Mouse (Mus musculus) left cerebral cortex, adult 18-20 months (tissue): ENCODE results near the gene Fam155a. TPM values are rescaled to one million over a fixed set of nuclear protein-coding genes. Genes with fewer than 3 reads are reported as not detected.
A peak's percentile ranks its signal among the peaks of the same experiment; 100 is the strongest.

Experiments
- DNase-seq, 2 experiments: peaks; one replicate each; pipeline ENCODE4 v3.0.0; 2021 to 2022; ENCODE audit warnings: low spot score in 2 of 2, mixed read lengths in 1 of 2
- total RNA-seq, 2 experiments: library from RNA; stranded (reverse); gene quantifications; 2 replicates each; pipeline ENCODE4 v1.2.3; 2021

Fam155a gene
- total RNA-seq, 2 experiments from 2014 or later = 101 to 105 TPM

DNA sequence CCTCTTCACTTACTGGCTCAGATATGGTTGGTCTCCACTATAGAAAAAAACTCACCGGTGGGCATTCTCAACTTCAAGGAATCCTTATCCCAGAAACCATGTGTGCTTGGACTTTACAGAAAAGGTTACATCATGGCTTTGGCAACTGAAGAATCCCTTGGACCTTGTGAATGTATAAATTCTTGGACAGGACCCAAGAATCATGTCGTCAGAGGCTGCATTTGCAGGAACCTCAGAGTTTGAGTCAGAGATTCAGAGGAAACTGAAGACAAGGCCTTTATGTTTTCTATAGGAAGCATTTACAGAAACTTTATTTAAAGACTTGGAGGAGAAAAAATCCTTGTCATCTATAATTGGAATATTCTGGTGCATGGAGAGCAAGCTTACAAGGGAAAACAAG is 475.9 kb downstream of the Fam155a start:
- DNase-seq = no peak

DNA sequence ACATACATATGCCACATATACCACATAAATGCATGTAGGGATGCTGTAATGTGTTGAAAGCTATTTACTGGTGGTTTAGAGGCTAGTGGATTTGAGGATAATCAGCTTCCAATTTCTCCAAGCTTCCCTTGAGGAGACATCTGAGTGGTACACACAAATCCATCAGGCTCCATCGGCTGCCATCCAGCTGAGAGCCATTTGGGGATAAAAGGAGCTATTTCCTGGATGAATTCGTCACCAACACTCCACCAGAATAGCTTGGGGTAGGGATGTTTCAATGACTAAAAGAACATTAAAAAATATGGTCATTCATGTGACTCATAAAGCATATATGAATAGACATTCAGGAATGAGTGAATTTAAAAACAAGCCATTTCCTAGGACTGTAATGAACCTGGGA is 478.4 kb downstream of the Fam155a start:
- no peak for DNase-seq

DNA sequence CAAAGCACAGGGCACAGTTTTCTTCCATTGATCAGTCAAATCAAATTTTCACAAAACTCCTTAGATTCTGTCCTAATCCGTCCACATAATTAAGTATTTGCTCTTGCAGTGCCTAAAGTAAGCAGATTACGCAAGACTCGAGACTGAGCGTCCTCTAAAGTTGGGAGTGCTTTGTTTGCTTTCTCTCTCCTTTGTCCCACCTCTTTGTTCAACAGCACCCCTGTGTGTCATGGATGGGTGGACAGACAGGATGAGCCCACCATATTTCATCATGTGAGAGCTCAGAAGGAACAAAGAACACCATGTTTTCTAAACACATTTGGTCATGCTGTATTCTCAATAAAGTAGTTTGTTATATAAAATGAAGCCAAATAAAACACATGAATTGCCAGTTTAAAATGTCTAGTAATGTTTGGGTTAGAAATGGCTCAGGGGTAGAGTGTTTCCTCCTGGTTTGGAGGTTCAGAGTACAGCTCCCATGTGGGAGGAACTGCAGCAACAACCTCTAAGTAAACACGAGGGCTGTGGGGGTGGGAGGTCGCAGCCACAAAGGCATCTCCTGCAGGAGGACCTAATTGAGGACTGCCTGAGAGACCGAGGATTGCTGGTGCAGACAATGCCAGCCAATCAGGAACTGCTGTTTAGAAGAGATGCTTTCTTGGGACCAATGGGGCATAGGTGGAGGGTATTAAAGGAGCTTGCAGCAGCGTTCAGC is 482.8 kb downstream of the Fam155a start:
- DNase-seq = no peak

DNA sequence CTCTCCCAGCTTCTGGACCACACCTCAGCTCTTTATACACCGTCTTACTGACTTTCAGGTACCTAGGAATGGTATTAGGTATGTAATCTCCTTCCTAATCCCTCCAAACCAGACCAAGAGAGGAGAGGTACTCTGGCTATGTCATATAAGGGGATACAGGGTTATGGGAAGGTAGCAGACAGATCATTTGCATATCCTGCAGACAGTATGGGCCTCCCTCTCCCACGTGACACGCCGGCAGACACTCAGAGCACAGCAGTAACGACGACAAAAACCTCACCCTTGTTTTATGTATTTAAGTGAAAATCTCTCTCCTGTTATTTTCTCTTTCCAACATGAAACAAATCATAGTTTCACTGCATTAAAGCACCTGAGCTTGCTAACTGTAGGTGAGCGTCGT is 496.8 kb downstream of the Fam155a start:
- DNase-seq = no peak

DNA sequence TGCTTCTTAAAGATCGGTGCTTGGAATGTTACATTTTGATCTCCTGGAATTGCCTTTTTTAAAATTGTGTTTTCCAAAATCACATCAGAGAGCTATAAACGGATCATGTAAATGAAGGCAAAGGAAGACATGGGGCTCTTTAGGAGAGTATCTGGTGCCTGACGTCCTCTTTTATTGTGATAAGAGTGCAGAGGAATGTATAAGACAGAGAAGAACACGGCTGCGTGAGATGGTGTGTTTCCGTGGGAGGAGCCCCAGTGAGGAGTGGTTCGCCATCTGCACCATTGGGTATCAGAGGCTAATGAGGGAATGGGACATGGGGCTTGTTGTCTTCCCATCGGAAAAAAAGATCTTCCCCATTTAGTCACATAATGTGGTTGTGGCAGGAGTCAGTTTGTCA is 506.6 kb downstream of the Fam155a start:
- DNase-seq = no peak

DNA sequence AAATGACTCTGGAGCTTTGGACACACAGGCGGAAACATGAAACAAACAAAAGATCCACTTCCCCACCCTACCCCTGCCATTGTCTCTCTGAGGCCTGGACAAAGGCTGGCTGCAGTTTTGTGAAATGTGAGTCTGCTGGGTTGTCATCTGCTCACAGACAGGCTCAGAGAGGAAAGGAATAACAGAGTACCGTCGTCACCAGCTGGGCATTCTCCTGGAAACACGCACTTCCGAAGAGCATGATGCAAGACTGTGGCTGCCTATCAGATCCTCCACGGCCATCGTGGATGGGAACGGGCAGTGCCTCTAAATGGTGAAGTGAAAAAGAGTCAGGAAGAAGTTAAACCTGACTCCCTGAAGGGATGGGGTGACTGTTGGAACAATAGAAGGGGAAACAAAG is 509.4 kb downstream of the Fam155a start:
- DNase-seq = no peak

DNA sequence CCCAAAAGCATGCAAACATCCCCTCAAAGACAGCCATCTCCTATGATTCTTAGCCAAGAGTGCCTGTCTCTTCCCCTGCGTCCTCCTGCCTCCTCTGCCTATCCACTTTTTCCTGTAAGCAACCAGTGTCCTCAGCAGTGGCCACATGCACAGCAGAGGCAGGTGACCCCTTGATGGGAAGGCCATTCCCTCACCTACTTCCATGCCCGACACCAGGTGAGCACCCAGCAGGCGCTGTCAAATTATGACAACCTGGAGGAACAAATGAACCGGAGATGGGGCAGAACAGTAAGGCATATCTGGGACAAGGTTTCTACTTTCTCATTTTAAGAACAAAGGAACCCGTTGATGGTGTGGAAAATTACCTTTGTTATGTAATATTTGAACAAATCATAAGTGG is 515.6 kb downstream of the Fam155a start:
- DNase-seq = no peak

DNA sequence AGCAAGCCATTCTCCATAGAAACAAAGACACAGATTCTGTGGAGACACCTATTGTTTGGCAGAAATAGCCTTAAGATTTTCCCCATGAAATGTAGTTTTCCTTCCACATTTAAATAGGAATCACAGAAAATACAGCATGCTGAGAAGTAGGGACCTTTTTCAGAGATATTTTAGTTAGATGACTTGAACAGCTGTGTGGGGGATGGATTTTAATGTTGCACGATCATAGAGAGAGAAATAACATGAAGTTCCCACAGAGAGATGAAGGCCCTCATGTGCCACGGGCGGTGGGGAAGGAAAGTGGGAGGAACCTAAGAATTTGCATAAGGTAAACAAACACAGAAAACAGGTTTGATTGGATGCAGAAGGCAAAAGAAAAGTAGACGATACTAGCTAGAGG is 518.0 kb downstream of the Fam155a start:
- DNase-seq = no peak

DNA sequence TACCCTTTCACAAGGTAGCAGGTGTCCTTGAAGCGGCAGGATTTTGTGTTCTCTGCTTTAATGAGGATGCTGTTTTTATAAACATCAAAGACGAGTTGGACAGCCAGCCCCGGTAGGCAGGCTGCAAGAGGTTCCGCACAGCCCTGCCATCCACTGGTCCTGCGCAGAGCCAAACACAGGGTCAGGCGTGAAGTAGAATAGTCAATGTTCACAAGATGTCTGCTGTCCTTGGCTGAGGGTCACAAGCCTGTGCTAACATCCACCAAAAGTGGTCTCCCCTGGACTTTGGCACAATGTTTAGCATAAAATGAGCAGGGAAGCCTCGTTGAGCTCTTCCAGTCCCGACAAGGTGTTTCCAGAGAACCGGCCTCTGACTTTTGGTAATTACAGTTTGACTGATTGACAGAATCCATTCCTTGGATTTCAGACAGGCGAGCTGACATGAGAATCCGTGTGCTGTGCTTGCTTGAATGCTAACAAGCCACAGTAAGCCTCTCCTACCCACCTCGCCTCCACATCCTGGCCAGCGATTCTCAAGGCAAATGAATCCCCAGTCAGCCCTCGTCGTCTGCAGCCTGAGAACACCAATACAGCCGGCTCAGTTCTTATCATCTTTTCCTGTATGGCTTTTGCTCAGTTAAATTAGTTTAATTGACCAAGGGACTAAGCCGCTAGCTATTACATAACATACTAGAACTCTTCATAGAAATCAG is 522.7 kb downstream of the Fam155a start:
- peak in 1 of 2 experiments; percentile 55 for DNase-seq

DNA sequence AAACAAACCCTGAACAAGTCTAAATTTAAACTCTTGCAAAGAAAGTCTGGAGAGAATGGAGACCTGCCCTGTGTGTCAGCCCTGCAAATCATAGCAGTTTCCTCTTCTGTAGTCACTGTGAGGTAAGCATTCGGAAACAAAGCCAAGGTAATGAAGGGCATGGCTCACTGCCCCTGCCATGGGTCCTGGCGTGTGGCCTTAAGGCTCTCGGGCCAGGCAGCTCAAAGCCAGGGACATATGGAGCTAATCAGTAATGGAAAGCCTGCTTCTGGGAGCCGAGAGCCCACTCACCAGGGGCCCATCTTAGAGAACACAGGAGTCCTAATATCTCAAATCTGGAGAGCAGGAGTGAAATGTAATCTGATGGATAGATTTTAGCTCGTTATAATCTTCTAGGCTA is 525.0 kb downstream of the Fam155a start:
- DNase-seq = no peak

DNA sequence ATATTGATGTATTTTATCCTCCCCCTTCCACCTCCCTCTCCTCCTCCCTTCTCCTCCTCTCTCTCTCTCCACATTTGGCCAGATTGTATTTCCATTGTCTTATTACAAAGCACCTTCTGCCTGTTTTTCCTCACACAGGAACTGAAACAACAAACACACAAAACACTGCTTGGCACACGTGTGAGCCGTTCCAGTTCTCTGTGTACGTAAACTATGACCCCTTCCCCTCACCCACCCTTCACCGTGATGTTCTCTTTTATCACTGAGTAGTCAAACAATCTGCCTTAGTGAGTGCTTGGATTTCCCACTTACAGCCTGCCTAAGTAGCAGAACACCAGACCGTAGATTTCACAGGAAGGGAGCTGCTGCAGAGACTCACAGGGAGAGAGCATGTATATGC is 530.0 kb downstream of the Fam155a start:
- DNase-seq = no peak

DNA sequence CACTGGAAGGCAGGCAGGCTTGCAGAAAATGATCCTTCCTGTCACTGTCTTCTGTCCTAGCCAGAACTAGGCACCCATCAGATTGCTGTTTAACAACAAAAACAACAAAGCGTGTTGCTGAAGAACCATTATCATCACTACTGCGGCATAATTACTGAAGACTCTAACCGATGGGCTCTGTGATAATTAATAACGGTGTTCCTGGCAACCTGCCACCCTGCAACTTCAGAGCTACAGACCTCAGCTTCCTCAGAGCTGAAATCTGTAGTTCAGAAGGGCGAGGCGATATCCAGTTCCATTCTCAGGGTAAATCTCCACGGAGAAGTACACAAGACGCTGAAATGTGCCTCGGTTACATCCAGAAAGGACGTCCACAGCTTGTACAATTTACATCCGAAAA is 531.2 kb downstream of the Fam155a start:
- no peak for DNase-seq

DNA sequence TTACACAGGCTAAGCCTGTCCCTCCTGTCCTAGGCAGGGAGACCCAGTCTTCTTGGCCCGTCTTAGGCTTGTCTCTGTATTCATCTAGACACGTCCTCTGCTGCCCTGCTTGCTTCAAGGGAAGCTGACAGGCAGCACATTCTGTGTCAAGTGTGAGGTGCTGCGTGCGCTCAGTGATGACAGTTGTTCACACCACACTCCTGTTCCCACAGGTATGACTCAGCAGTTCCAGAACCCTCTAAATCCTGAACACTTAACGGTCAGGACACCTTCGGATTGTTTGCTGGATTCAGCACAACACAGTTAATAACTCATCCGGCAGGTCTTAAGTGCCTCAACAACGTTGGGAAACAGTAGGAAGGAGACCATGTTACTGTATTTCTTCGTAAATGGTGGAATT is 532.0 kb downstream of the Fam155a start:
- DNase-seq = no peak

DNA sequence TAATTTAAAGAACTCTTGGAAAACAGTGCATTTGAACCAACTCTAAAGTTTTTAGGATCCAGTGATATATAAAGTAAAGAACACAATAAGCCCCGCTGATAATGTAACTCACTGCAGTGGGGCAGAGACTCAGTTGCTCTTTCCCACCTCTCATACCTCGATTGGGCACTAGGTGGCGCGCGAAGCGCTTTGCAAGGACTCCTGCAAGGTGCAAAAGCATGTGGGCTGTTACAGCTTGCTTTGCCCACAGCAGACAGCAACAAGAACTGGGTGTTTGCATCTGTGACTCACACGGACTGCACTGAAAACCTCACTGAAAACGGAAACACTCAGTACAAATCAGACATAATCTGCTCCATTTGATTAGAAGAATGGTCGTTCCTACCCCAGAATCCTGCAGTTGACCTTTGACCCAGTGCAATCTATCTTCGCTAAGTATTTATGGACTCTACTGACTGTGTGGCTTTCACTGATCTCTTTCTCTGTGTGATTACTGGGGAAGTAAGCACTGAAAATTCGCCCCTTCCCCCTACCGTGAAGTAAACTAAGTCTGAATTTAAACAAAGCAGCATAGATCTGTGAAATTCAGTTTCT is 537.5 kb downstream of the Fam155a start:
- DNase-seq = peak; percentile 97 to 99

DNA sequence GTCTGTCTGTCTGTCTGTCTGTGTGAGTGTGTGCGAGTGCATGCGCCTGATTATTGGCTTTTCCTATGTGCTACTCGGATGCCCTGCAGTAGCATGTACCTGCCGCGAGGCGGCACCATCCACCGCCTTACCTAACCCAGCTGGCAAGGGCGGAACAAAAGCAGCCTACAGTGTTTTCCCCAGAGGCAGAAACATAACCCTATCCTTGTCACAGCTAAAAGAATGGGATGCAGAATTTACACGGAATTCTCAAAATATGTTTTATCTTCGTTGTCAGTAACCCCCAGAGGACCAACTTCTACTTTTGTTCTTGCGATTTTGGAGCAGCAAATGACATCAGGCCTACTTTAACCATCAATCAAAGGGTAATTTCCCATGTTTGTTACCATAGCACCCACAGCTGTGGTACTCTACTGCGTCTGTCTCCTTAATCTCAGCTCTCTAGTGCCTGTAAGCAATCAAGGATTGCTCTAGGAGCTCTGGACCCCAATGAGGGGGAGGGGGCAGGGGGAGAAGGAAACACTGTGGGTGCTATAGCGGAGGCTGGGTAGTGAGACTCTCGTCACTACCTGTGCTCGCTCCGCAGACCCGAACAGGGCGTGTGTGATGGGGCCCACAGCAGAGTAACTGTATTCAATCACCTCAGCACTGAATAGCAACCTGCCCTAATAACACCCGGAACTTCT is 543.0 kb downstream of the Fam155a start:
- peak; percentile 74 to 75 for DNase-seq

DNA sequence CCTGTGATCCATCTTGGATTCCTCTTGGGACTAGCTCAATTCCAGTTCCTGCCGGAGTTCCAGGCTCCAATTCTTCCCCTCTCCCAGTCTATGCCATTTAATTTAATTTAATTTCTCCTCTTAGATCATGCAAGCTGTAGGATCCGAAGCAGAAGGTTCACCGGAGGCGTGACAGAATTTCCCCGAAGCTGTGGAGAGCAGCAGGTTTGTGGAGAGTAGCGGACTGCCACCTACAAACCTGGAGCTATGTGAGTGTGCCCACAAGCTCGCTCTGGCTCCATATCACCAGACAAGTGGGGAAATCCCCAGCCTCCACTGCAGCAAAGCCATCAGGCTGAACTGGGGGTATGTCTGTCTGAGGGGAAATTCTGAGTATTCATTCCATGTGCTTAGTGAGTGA is 544.2 kb downstream of the Fam155a start:
- peak; percentile 57 to 80 for DNase-seq

DNA sequence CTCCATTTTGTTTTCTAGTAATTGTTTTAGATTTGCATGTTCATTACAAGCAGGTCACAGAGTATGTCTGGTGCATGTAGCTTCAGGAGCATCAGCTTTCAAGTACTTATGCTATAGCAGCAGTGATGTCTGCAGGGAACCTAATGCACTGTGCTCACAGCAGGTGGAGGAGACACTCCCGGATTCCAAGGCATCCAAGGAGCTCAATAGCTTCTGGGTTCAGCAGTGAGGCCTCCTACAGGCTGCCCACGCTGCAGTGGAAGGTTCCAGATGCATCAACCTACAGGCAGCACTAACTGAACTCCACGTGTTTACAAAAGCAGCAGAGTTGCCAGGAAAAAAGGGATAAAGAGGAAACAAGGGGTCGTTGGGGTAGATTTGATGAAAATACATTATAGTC is 559.2 kb downstream of the Fam155a start:
- DNase-seq = no peak

DNA sequence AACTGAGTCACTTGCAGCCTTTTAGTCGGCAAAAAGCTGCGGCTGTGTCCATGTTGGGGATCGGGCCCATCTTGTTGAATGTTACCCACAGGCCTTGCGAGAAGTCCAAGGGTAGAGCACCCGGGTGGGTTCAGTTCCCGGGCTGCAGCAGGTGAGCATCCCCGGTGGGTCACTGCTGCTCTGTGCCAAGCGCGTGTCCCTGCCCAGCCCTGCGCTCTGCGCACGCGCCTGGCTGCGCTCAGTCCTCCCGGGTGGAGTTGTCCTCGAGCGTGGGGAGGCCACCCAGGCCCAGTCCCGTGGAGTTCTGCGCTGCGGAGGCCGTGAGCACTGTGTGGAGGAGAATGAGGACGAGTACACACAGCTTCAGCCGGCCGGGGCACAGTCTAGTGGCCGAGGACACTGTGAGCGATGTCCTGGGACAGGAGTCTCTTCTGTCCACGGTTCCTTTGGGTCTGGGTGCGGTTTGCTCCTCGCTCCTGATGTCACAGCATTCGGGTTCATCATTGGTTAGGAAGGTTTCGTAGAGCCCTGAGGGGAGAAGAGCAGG is 563.4 kb downstream of the Fam155a start:
- DNase-seq = no peak

DNA sequence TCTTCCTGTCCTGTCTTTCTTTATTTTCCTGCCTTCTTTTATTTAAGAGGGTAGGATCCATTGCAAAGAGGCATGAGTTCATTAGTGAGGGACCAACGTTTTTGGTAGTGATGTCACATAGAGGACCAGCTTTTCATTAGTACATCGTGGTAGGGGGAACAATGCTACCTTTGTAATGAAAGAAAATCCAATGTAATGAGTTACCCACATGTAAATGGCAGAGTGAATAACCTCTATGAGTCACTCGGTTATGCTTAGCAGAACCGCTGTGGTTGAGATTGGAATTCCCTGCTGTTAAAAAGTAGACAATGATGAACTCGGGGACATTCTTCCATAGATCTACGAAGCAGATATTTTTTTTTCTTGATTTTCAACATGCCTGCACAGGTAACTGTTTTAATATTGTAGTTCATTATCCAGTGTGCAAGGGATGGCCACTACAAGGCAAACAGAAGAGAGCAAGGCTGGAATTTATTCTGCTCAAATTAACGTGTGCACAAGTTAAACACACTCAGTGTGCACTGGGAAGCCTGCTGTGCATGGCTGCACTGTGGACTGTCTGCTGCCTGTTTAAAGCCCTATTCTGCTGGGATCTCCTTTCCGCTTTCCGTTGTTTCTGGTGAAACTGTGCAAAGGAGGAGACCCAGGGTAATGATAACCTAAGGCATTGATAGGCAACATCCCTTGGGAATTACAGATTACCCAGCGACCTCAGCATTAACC is 566.5 kb downstream of the Fam155a start:
- DNase-seq = no peak

DNA sequence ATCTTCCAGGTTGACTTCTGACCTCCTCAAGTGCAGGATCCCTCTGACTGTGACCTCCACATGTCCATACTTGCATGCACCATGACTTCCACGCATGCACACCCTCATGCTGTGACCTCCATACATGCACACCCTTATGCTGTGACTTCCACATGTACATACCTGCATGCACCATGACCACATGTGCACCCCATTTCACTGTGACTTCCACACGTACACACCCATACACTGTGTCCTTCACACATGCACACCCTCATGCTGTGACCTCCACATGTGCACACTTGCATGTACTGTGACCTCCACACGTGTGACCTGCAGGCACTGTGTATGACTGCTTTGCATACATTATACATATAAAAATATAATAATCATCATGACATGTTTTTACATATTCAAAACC is 570.9 kb downstream of the Fam155a start:
- no peak for DNase-seq

DNA sequence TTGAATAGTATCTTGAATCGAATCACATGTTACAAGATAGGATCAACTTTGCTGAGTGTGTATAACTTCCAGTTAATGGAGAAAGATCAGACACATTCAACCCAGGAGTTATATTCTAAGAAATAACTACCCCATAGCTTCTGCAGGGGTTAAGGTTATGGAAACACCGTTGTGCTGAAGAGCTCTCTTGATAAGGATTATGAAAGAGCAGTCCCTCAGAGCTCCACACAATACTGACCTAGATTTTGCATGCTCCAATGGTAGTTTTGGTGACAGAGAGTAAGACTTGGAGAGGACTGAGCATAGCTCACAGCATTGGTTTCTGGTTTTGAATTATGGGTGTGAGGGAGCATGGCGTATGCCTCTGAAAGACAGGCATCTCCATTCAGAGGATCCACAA is 579.3 kb downstream of the Fam155a start:
- DNase-seq = no peak
